ENCODE assay signal across 9 mouse cellular contexts in genomic region chr9:33080774-33081173, GRCm38 (mm10).
A peak's percentile ranks its signal among the peaks of the same experiment; 100 is the strongest.
DNase-seq lines count a peak whose midpoint lies in the region; ATAC-seq lines count a peak whose summit lies in the region.
"Had no signal": no experiment of that assay in that cellular context is flagged by ENCODE, and none has a peak within 500 bp of the region (broad histone marks: within the 10 kb centered on the region; RNA-seq: fewer than 3 reads in every experiment).

No protein-coding gene starts in this region.

- no peak overlapping the region for H3K4me3 ChIP-seq in kidney, embryonic 14.5 days (ENCODE audit: low read length)
- no peak overlapping the region for H3K4me3 ChIP-seq in limb, embryonic 10.5 days
- no peak overlapping the region for H3K4me3 ChIP-seq in midbrain, embryonic 10.5 days
- H3K4me3 ChIP-seq: neural tube, embryonic 12.5 days had no signal

- no peaks in the 10 kb centered on the region for H3K27me3 ChIP-seq in kidney, embryonic 14.5 days (ENCODE audit: control insufficient read depth, insufficient read depth, low read length)
- H3K27me3 ChIP-seq in limb, embryonic 10.5 days (ENCODE audit: low read depth, poor library complexity, severe bottlenecking), result no peaks in the 10 kb centered on the region
- no peaks in the 10 kb centered on the region for H3K27me3 ChIP-seq in midbrain, embryonic 10.5 days (ENCODE audit: low read depth, poor library complexity, severe bottlenecking)
- H3K27me3 ChIP-seq: neural tube, embryonic 12.5 days had no signal

- no peak overlapping the region for H3K9ac ChIP-seq in kidney, embryonic 14.5 days (ENCODE audit: low read depth, low read length)
- H3K9ac ChIP-seq: neural tube, embryonic 12.5 days had no signal

- no peak overlapping the region for H3K4me2 ChIP-seq in kidney, embryonic 14.5 days (replicated peaks; ENCODE audit: low read depth, low read length)
- H3K4me2 ChIP-seq: neural tube, embryonic 12.5 days had no signal

- H3K27ac ChIP-seq in kidney, embryonic 14.5 days (ENCODE audit: low read depth, low read length), result no peak overlapping the region
- peak overlapping the region; percentile 48; the same call in 1 of the 2 replicates for H3K27ac ChIP-seq in limb, embryonic 10.5 days
- no peak overlapping the region for H3K27ac ChIP-seq in midbrain, embryonic 10.5 days (replicated peaks)
- H3K27ac ChIP-seq: neural tube, embryonic 12.5 days had no signal

- H3K9me3 ChIP-seq in kidney, embryonic 14.5 days (ENCODE audit: control insufficient read depth, low read length), result no peaks in the 10 kb centered on the region
- H3K9me3 ChIP-seq in limb, embryonic 10.5 days (replicated peaks), result no peaks in the 10 kb centered on the region
- no peaks in the 10 kb centered on the region for H3K9me3 ChIP-seq in midbrain, embryonic 10.5 days (replicated peaks)
- H3K9me3 ChIP-seq: neural tube, embryonic 12.5 days had no signal

- H3K4me1 ChIP-seq in kidney, embryonic 14.5 days (ENCODE audit: control insufficient read depth, insufficient read depth, low read length), result no peaks in the 10 kb centered on the region
- peaks cover 19% of the 10 kb centered on the region for H3K4me1 ChIP-seq in limb, embryonic 10.5 days
- H3K4me1 ChIP-seq in midbrain, embryonic 10.5 days, result peaks cover 8% of the 10 kb centered on the region
- H3K4me1 ChIP-seq: neural tube, embryonic 12.5 days had no signal

- no peak for ATAC-seq in kidney, embryonic 14.5 days (ENCODE audit: low FRiP score, low TSS enrichment)
- no peak for ATAC-seq in inflammation-experienced regulatory T-cells, adult 6 months

- H3K36me3 ChIP-seq in kidney, embryonic 14.5 days (ENCODE audit: control insufficient read depth, insufficient read depth, low read length), result no peaks in the 10 kb centered on the region
- no peaks in the 10 kb centered on the region for H3K36me3 ChIP-seq in limb, embryonic 10.5 days
- H3K36me3 ChIP-seq in midbrain, embryonic 10.5 days, result no peaks in the 10 kb centered on the region
- H3K36me3 ChIP-seq: neural tube, embryonic 12.5 days had no signal

- 33% methylated on average over 6 of the region's 6 CpGs for WGBS in kidney, embryonic 14.5 days
- 26% methylated on average over 6 of the region's 6 CpGs for WGBS in limb, embryonic 10.5 days
- 66% methylated on average over 6 of the region's 6 CpGs for WGBS in midbrain, embryonic 10.5 days

- peak; percentile 12 for DNase-seq in kidney, adult 11 months
- peak; percentile 58 for DNase-seq in brain, adult 2 months (ENCODE audit: low read depth, low spot score)
- peak; percentile 3 to 68 for DNase-seq in frontal cortex, adult 2 months (ENCODE audit: extremely low spot score in 1 of 2, low spot score in 1 of 2)
- DNase-seq in limb, embryonic 10.5 days (ENCODE audit: low spot score), result peak; percentile 33
- no peak for DNase-seq in spleen, adult 18-20 months
- DNase-seq in midbrain, embryonic 10.5 days (ENCODE audit: low spot score), result no peak

Comparison
In these comparisons a context has a peak if more than half of its experiments do, and no peak if none do; other contexts are left out.
1. DNase-seq: peak in kidney, adult 11 months (single experiment), brain, adult 2 months (single experiment), frontal cortex, adult 2 months (2 of 2) and limb, embryonic 10.5 days (single experiment); none in spleen, adult 18-20 months (0 of 2) and midbrain, embryonic 10.5 days (single experiment).